Mouse (Mus musculus): Measurements from ENCODE around the gene Calm2. TPM values are rescaled to one million over a fixed set of nuclear protein-coding genes. Genes with fewer than 3 reads are reported as not detected.

The Calm2 gene
- 551 TPM for polyA plus RNA-seq (2015; fragmentation: Illumina TruSeq; extraction: RNeasy Lipid Tissue Mini Kit (QIAGEN cat#74804); ENCODE audit: insufficient read depth, low replicate concordance)

DNA sequence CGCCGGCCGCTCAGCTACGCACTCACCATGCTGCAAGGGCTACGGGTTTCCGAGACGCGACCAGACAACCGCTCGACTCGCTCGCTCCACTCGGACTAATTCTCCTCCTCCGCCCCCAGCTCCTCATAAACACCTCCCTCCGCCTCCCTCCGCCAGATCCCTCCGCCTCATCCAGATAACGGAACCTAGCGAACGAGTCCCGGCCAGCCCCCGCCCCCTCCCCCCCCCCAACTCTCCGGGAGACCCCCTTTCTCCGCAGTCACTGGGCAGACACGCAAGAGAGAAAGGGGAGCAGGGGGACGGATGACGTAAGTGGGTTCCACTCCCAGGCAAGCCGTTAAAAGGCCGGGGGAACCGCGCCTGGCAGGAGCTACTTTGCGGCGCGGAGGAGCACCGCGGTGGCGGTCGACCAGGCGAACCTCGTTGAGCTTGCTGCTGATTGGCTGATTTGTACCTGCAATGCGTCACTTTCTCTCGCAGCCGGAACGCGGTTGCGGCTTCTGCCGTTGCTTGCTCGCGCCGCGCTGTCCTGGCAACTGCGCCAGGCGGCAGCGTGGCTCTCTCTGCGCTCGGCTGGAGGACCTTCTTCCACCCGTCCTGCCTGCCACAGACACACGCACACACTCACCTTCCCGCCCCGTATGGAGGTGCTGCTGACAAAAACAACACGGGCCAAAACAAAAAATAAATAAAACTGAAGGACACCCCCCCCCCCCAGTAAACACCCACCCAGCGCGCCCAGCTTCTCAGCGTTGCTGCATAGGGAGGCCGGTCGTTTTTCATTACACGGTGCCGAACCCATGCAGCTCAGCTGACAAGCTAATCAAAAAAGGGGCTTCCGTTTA, at the start of gene Calm2:
TSS of gene Calm2 (minus strand) at position 169 of the 845 bp plus-strand sequence.

GRCm38 (mm10) chr17:87427511-87427910, 19.2 kb downstream of the Calm2 start, which contains the start of gene Stpg4:
Gene Stpg4, minus strand, starts transcription at chr17:87427741.

Other genes starting within 250 kb of the Calm2 start
- gene Mcfd2, start 181.0 kb downstream of the Calm2 start, polyA plus RNA-seq (2015; fragmentation: Illumina TruSeq; extraction: RNeasy Lipid Tissue Mini Kit (QIAGEN cat#74804); ENCODE audit: insufficient read depth, low replicate concordance), result 71.1 TPM
- 47.3 TPM for gene Ttc7, start 164.0 kb downstream of the Calm2 start, polyA plus RNA-seq (2015; fragmentation: Illumina TruSeq; extraction: RNeasy Lipid Tissue Mini Kit (QIAGEN cat#74804); ENCODE audit: insufficient read depth, low replicate concordance)
- gene Stpg4, start 19.2 kb downstream of the Calm2 start, polyA plus RNA-seq (2015; fragmentation: Illumina TruSeq; extraction: RNeasy Lipid Tissue Mini Kit (QIAGEN cat#74804); ENCODE audit: insufficient read depth, low replicate concordance), result not detected
- 6.5 TPM for gene Epcam, start 189.0 kb upstream of the Calm2 start, polyA plus RNA-seq (2015; fragmentation: Illumina TruSeq; extraction: RNeasy Lipid Tissue Mini Kit (QIAGEN cat#74804); ENCODE audit: insufficient read depth, low replicate concordance)
- 34.3 TPM for gene Msh2, start 225.4 kb upstream of the Calm2 start, polyA plus RNA-seq (2015; fragmentation: Illumina TruSeq; extraction: RNeasy Lipid Tissue Mini Kit (QIAGEN cat#74804); ENCODE audit: insufficient read depth, low replicate concordance)